Mouse (Mus musculus): ENCODE data around the gene Trip10. TPM values are rescaled to one million over a fixed set of nuclear protein-coding genes. Genes with fewer than 3 reads are reported as not detected.

Trip10 gene
- polyA plus RNA-seq, 1 experiment from 2014 or later = 40.6 TPM

DNA sequence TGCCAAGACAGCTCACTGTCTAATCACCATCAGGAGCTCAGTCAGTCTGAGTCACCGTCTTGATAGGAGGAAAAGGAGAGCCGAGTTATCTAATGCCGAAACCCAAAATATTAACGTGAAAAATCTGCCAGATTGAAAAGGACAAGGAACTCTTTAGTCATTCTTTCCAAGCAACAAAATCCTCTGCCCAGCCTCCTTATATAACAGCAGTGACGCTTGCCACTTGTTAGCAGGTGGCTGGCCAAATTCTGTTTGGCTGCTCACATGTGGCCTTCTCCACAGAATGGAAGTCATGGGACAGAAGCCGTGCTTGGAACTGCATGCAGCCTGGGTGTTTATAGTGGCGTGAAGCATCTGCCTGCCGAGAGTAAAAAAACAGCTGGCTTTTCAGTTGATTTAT lies 10.5 kb downstream of the Trip10 start:
- H3K27me3 ChIP-seq = no peaks in the 10 kb centered on the region
- 89% methylated on average over 8 of the region's 8 CpGs for WGBS
- H3K9ac ChIP-seq = no peak overlapping the region
- no peak overlapping the region for H3K4me2 ChIP-seq
- H3K9me3 ChIP-seq = no peaks in the 10 kb centered on the region
- no peak overlapping the region for H3K4me3 ChIP-seq
- ATAC-seq (ENCODE audit: insufficient number of reproducible peaks, low FRiP score, low TSS enrichment, low read depth) = no peak
- peaks cover under 1% of the 10 kb centered on the region; the same call in 1 of the 2 replicates for H3K4me1 ChIP-seq
- peaks cover 88% of the 10 kb centered on the region for H3K36me3 ChIP-seq
- H3K27ac ChIP-seq = no peak overlapping the region

DNA sequence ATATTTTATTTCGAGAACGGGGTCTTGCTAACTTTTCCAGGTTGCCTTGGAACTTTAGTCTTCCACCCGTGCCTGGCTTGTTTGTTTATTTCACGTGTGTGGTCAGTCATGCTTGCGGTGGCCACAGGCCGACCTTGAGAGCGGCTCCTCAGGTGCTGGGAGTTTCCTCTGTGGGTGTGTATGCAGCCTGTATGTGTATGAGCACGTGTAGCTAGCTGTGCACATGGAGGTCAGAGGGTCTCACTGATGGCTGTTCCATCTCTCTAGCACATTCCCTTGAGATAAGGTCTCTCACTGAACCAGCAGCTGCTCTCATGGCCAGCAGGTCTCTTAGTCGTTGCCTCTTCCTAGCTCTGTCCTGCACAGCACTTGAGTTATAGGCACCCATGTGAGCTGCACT lies 11.1 kb downstream of the Trip10 start:
- ATAC-seq (ENCODE audit: insufficient number of reproducible peaks, low FRiP score, low TSS enrichment, low read depth) = no peak
- H3K4me1 ChIP-seq = peaks cover 6% of the 10 kb centered on the region; the same call in 1 of the 2 replicates
- no peak overlapping the region for H3K4me3 ChIP-seq
- H3K27me3 ChIP-seq = no peaks in the 10 kb centered on the region
- H3K27ac ChIP-seq = no peak overlapping the region
- H3K4me2 ChIP-seq = no peak overlapping the region
- 89% methylated on average over 9 of the region's 9 CpGs for WGBS
- peaks cover 82% of the 10 kb centered on the region for H3K36me3 ChIP-seq
- H3K9me3 ChIP-seq = no peaks in the 10 kb centered on the region
- H3K9ac ChIP-seq = no peak overlapping the region

DNA sequence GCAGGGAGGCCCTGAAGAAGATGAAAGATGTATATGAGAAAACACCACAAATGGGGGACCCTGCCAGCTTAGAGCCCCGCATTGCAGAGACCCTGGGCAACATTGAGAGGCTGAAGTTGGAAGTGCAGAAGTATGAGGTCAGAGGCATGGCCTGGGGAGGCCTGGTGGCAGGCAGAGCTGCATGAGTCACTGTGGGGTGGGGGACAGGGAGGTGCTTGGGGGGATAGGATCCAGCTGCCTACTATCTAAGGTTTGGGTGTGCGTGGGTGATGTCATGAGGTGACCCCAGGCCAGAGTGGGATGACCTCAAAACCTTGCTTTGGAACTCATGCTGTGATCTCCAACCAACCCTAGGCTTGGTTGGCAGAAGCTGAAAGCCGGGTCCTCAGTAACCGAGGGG lies 12.0 kb downstream of the Trip10 start:
- no peak for ATAC-seq (ENCODE audit: insufficient number of reproducible peaks, low FRiP score, low TSS enrichment, low read depth)
- no peak overlapping the region for H3K4me2 ChIP-seq
- no peak overlapping the region for H3K9ac ChIP-seq
- H3K4me3 ChIP-seq = no peak overlapping the region
- no peak overlapping the region for H3K27ac ChIP-seq
- H3K27me3 ChIP-seq = no peaks in the 10 kb centered on the region
- H3K4me1 ChIP-seq = peaks cover 9% of the 10 kb centered on the region; the same call in 1 of the 2 replicates
- no peaks in the 10 kb centered on the region for H3K9me3 ChIP-seq
- WGBS = 92% methylated on average over 4 of the region's 4 CpGs
- H3K36me3 ChIP-seq = peaks cover 74% of the 10 kb centered on the region

DNA sequence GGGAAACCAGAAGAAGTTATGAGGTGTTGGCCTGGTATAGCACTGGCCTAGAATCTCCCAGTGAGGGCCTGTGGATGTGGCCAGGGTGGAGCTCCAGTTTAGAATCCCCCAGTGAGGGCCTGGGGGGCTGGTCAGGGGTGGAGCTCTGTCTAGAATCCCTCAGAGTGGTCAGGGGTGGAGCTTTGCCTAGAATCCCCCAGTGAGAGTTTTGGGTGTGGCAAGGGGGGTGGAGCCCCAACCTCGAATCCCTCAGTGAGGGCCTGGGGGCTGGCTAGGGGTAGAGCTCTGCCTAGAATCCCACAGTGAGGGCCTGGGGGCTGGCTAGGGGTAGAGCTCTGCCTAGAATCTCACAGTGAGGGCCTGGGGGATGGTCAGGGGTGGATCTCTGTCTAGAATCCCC lies 12.5 kb downstream of the Trip10 start:
- Histone ChIP-seq H3K4me3 (no peak overlapping the region), H3K36me3 (peaks cover 70% of the 10 kb centered on the region), H3K27me3 (no peaks in the 10 kb centered on the region), H3K27ac (no peak overlapping the region), H3K4me2 (no peak overlapping the region), H3K9me3 (no peaks in the 10 kb centered on the region), H3K9ac (no peak overlapping the region), H3K4me1 (peaks cover 9% of the 10 kb centered on the region; the same call in 1 of the 2 replicates)
- WGBS = 29% methylated on average over 1 of the region's 1 CpGs
- no peak; the same call in 1 of the 2 replicates for ATAC-seq (ENCODE audit: insufficient number of reproducible peaks, low FRiP score, low TSS enrichment, low read depth)

DNA sequence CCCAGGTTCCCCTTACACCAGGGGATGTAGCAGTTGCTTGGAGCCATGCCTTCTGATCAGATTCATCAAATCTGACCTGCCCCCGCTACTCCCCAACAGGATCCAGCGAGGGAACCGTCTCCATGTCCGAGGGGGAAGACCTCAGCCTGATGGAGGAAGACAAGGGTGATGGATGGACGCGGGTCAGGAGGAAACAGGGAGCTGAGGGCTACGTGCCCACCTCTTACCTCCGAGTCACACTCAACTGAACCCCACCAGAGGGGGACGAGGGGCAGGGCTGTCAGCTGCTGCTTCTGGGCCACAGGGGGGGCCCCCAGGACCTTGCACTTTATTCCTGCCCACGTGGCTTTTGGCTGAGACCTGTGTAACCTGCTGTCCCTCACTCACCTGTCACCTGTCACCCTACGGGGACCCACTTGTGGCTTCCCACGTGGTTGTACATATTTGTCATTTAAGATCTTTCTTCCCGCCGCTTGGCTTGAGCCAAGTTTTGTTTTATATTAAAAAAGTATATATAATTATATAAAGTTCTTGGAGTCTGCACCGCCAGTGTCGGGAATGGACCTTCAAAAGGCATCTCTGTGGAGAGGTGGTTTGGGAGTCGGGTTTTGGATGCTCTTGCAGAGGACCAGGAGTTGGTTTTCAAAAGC lies 13.8 kb downstream of the Trip10 start:
- H3K4me2 ChIP-seq = no peak overlapping the region
- H3K9me3 ChIP-seq = no peaks in the 10 kb centered on the region
- no peak overlapping the region for H3K4me3 ChIP-seq
- no peak for ATAC-seq (ENCODE audit: insufficient number of reproducible peaks, low FRiP score, low TSS enrichment, low read depth)
- H3K27me3 ChIP-seq = no peaks in the 10 kb centered on the region
- no peak overlapping the region for H3K9ac ChIP-seq
- H3K27ac ChIP-seq = no peak overlapping the region
- 89% methylated on average over 17 of the region's 17 CpGs for WGBS
- peaks cover 9% of the 10 kb centered on the region; the same call in 1 of the 2 replicates for H3K4me1 ChIP-seq
- peaks cover 60% of the 10 kb centered on the region for H3K36me3 ChIP-seq

DNA sequence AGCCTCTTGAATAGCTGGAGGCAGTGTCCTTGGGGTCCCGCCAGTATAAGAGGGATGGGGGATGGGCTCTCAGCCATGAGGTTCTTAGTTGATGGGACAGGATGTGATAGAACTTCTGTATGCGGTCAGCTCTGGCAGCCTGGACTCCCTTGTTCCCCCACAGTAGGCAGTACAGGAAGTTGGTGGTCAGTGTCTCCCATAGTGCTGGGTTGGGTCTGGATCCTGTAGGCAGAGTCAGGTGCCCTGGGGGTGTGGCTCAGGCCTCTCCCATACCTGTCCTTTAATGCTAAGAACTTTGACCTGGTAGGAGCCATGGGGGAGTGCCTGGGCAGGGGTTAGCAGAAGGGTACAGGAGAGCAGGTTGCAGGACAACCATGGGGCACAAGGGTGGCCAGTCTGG lies 14.9 kb downstream of the Trip10 start:
- peaks cover 9% of the 10 kb centered on the region; the same call in 1 of the 2 replicates for H3K4me1 ChIP-seq
- H3K9ac ChIP-seq = no peak overlapping the region
- ATAC-seq (ENCODE audit: insufficient number of reproducible peaks, low FRiP score, low TSS enrichment, low read depth) = no peak
- 86% methylated on average over 2 of the region's 2 CpGs for WGBS
- H3K36me3 ChIP-seq = peaks cover 50% of the 10 kb centered on the region
- H3K4me2 ChIP-seq = no peak overlapping the region
- no peak overlapping the region for H3K4me3 ChIP-seq
- no peaks in the 10 kb centered on the region for H3K27me3 ChIP-seq
- no peak overlapping the region for H3K27ac ChIP-seq
- H3K9me3 ChIP-seq = no peaks in the 10 kb centered on the region

DNA sequence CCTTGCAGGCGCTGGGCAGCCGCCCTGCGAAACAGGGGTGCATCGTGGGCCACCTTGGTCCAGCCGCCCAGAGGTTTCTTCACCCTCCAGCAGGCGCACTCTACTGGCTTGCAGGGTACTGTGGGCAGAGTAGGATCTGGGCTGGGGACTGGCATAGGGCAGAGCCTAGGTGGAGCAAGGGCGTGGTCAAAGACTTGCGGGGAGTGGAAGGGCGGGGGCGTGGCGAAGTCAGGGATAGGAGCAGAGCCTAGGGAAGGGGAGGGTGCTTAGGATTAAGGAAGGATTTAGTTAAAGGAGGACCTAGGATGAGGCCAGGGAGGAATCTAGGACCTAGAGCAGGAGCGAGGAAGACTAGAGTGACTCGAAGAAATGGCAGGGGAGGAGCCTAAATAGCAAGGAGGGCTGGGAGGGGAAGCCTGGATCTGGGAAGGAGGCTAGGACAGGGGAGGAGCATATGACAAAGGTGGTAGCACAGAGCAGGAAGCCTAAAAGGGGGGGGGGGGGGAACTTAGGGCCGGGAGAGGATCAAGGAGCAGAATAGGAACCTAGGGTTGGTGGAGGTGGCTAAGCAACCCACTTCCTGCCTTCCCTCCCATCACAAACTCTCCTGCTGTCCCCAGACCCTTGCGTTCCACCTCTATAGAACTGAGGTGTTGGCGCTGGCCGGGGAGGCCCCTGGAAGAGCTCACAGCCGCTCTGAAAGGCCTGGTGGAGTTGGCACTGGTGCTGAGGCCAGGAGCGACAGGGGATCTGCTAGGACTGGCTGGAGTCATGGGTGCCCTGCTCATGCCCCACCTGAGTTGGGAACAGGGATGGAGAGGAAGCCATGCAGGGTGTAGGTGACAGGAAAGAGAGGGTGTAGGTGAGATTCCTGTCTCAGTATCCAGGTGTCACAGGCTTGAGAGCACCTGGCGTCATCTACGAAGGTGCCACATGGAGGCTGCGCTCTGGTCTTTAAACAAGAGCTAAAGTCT lies 16.0 kb downstream of the Trip10 start:
- Histone ChIP-seq H3K9me3 (no peaks in the 10 kb centered on the region), H3K4me3 (peak overlapping the region; percentile 10; the same call in 1 of the 2 replicates), H3K27me3 (no peaks in the 10 kb centered on the region), H3K4me2 (peak overlapping the region; percentile 30; the same call in 1 of the 2 replicates), H3K27ac (peak overlapping the region; percentile 34; the same call in 1 of the 2 replicates), H3K36me3 (peaks cover 39% of the 10 kb centered on the region), H3K9ac (no peak overlapping the region), H3K4me1 (peaks cover 9% of the 10 kb centered on the region; the same call in 1 of the 2 replicates)
- ATAC-seq (ENCODE audit: insufficient number of reproducible peaks, low FRiP score, low TSS enrichment, low read depth) = peak; percentile 61; the same call in 1 of the 2 replicates
- 30% methylated on average over 21 of the region's 22 CpGs for whole genome bisulfite sequencing

DNA sequence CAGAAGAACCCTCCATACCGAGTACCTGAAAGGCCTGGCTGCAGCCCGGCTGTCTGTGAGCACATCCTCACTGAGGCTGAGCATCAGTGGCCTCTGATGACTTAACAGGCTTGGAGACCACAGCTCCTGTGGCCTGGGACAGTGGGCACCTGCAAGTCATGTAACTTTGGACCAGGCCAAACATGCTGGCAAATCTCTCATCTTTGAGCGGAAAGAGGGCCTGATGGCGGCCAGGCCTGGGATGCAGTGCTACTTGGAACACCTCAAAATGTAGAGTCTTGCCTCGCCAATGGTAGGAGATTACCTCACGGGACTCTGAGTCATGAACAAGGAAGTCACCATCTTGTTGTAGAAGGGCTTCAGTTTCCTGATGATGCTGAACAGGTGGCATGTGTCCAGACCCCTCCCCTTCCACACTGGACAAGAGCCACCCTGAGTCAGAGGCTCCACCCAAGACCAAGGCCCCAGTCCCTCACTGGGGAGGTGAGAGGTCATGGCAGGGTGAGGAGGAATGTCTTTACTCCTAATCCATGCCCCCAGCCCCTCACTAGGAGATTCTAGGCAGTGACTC lies 18.4 kb downstream of the Trip10 start:
- peaks cover 15% of the 10 kb centered on the region for H3K36me3 ChIP-seq
- no peak overlapping the region for H3K9ac ChIP-seq
- no peak overlapping the region for H3K27ac ChIP-seq
- H3K9me3 ChIP-seq = no peaks in the 10 kb centered on the region
- H3K4me2 ChIP-seq = no peak overlapping the region
- no peak overlapping the region for H3K4me3 ChIP-seq
- peaks cover 13% of the 10 kb centered on the region for H3K4me1 ChIP-seq
- no peaks in the 10 kb centered on the region for H3K27me3 ChIP-seq
- 91% methylated on average over 6 of the region's 6 CpGs for WGBS
- ATAC-seq (ENCODE audit: insufficient number of reproducible peaks, low FRiP score, low TSS enrichment, low read depth) = no peak

DNA sequence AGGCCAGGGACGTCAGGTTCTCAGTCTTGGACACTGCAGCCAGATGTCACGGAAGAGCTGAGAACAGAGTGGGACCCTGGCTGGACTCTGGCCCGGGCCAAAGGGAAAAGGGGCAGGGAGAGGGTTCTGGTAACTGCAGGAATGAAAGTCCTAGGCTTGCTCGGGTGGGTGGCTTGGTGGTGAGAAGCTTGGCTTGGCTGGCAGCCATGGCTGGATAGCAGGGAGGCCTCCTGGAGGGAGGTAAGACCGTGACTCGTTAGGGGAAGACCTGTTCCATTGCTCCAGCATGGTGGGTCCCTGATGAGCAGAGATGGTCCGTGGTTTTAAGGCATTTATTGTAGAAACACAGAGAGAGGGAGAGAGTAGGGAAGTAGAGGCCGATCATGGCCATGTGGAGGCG lies 22.0 kb downstream of the Trip10 start:
- Histone ChIP-seq H3K4me3 (no peak overlapping the region), H3K4me1 (peaks cover 21% of the 10 kb centered on the region), H3K27ac (no peak overlapping the region), H3K27me3 (no peaks in the 10 kb centered on the region; the same call in 1 of the 2 replicates), H3K36me3 (no peaks in the 10 kb centered on the region), H3K4me2 (no peak overlapping the region), H3K9ac (no peak overlapping the region), H3K9me3 (no peaks in the 10 kb centered on the region)
- 58% methylated on average over 9 of the region's 9 CpGs for WGBS
- ATAC-seq (ENCODE audit: insufficient number of reproducible peaks, low FRiP score, low TSS enrichment, low read depth) = no peak

DNA sequence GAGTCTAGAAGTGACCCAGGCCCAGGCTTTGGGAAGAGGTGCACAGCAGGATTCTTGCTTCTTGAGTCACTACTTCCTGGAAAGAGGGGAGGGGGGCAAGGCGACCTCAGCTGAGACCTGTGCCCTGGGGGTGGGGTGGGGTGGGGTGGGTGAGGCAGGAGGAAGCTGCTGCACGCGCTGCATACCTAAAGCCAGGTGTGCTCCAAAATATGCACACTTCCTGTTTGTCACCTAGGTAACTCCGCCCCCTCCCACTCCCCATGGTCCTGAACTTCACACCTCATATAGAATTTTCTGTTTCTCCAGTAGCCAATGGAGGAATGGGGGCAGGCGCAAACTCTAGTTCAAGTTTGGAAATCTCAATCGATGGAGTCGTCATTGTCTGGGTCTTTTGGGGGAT lies 24.6 kb downstream of the Trip10 start:
- peaks cover 2% of the 10 kb centered on the region; the same call in 1 of the 2 replicates for H3K27me3 ChIP-seq
- H3K4me1 ChIP-seq = peaks cover 25% of the 10 kb centered on the region
- no peaks in the 10 kb centered on the region for H3K36me3 ChIP-seq
- ATAC-seq (ENCODE audit: insufficient number of reproducible peaks, low FRiP score, low TSS enrichment, low read depth) = no peak
- no peaks in the 10 kb centered on the region for H3K9me3 ChIP-seq
- H3K9ac ChIP-seq = no peak overlapping the region
- no peak overlapping the region for H3K4me3 ChIP-seq
- 33% methylated on average over 7 of the region's 7 CpGs for WGBS
- no peak overlapping the region for H3K4me2 ChIP-seq
- no peak overlapping the region for H3K27ac ChIP-seq

DNA sequence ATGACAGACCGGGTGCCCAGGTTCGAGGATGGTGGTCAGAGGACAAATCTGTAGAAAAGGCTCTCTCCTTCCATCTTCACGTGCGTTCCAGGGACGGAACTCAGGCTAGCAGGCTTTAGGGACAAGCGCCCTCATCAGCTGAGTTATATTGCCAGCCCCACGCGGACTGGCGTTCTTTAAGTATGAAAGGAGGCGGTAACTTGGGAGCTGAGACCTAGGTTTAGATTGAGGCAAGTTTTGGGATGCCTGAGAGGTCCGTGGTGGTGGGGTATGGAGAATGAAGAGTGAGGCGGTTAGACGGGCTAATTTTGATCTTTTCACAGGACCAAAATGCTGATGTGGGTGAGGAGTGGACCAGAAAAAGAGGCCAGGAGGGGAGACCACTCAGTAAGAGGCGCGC lies 25.4 kb downstream of the Trip10 start:
- ATAC-seq (ENCODE audit: insufficient number of reproducible peaks, low FRiP score, low TSS enrichment, low read depth) = no peak
- Histone ChIP-seq H3K36me3 (no peaks in the 10 kb centered on the region), H3K27ac (peak overlapping the region; percentile 72; the same call in 1 of the 2 replicates), H3K4me2 (peak overlapping the region; percentile 79), H3K4me3 (peak overlapping the region; percentile 56), H3K9ac (peak overlapping the region; percentile 51; the same call in 1 of the 2 replicates), H3K4me1 (peaks cover 25% of the 10 kb centered on the region), H3K27me3 (peaks cover 7% of the 10 kb centered on the region; the same call in 1 of the 2 replicates), H3K9me3 (no peaks in the 10 kb centered on the region)
- WGBS = 5% methylated on average over 15 of the region's 15 CpGs

All from limb, embryonic 15.5 days (tissue).